Mouse (Mus musculus) naive thymus-derived CD4-positive, alpha-beta T cell, adult 2 months (primary cell): ENCODE measurements around the gene Ets2.
A peak's percentile ranks its signal among the peaks of the same experiment; 100 is the strongest.
"Not testable (repeated sequence)": the region's sequence is repeated elsewhere in the genome, so short reads cannot be mapped to it uniquely, and the experiment has no call there.

Source experiments
- DNase-seq: peaks from one replicate; pipeline ENCODE4 v3.0.0-alpha.2; 2011; ENCODE audit warnings: low read depth

Ets2 gene

DNA sequence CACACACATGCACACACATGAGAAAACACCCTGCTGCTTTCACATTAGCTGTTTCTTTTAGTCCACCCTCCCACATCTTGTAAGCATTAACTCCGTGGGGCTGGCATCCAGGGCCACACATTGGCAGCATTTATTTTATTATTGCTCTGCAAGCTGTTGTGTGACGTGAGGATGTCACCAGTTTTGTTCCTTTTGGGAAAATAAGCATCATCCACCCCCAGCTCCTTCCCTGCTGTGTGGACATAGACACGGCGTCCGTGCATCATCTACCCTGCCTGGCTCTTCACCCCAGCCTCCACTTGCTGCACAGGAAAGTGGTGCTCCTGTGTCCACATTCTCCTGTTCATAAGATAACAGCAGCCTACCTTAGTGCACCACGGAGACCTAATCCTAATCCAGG, 27.9 kb downstream of the Ets2 start:
- DNase-seq, result no peak

DNA sequence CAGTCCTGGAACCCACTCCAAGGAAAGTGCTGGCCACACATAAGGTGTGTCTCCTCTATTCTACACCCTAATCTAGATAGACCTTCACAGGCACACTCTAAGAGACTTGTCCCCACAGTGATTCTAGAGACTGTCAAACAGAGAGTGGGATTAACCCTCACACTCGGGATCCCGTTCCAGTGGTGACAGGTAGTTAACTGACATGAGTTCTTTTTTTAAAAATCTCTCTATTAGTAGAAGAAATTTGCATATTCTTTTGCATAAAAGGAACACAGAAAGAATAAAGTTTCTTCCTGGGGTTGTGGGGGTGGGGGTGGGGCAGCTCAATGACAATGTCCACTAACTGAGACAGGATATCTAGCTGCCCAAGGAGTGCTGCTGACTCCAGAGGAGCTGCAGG, 32.9 kb downstream of the Ets2 start:
- no peak for DNase-seq

GRCm38 (mm10) chr16:95736059-95736458, 34.2 kb downstream of the Ets2 start:
- no peak for DNase-seq

- no peak for DNase-seq
Measured at GRCm38 (mm10) chr16:95736470-95736869, 34.6 kb downstream of the Ets2 start.

- no peak for DNase-seq
Measured at GRCm38 (mm10) chr16:95739522-95739921, 37.6 kb downstream of the Ets2 start.

DNA sequence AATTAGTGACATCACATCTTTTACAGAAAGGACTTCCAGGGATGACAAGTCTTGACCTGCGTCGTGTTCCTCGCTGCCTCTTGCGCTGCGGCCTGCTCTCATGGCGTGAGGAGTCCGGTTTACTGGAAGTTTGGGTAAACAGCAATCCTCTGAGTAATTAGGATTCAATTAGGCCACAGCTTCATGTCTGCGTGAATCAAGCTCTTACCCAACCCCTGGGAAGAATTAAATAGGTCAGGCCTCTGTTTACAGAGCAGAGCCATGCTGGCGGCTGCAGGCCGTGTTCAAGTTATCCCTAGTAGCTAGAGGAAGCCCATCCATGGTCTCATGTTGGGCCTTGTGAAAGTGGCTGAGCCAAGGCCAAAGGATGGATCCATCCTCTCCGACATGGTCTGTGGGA, 39.5 kb downstream of the Ets2 start:
- DNase-seq, result no peak

DNA sequence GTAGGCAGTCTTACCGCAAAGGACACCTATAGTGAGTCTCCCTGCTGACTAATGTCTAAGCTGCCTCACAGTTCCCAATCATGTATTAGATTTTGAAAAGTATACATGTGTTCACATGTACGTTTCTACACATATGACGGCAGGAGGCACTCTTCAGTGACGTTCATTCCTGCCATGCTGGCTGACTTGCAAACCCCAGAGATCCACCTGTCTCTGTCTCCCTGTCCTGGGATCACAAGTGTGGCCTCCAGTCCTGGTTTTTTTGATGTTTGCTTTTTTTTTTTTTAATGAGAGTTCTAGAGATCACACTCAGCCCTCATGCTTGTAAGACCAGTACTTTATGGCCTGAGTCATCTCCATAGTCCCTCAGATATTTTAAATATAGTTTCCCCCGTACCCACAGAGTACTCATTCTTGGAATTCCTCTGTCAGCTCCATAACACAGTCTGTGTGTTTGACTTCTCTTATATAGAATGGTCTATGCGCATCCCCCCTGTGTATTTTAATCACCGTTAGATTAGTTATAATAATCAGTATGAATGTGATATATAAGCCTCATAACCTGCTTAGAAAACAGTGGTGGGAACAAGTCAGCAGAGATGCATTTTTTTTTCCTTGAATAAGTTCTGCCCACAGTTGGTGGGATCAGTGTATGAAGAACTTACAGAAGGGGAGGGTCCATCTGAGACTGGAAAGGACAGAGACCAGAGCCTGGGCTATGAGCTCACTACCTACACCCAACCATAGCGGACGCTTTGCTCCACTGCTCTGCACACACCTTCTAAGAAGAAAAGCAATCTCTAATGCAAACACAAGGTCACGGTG, 40.3 kb downstream of the Ets2 start:
- no peak for DNase-seq

GRCm38 (mm10) chr16:95742740-95743030, 40.8 kb downstream of the Ets2 start:
- no peak for DNase-seq

- DNase-seq, result no peak
Measured at GRCm38 (mm10) chr16:95743104-95743503, 41.2 kb downstream of the Ets2 start.

GRCm38 (mm10) chr16:95744771-95745170, 42.9 kb downstream of the Ets2 start:
- no peak for DNase-seq

DNA sequence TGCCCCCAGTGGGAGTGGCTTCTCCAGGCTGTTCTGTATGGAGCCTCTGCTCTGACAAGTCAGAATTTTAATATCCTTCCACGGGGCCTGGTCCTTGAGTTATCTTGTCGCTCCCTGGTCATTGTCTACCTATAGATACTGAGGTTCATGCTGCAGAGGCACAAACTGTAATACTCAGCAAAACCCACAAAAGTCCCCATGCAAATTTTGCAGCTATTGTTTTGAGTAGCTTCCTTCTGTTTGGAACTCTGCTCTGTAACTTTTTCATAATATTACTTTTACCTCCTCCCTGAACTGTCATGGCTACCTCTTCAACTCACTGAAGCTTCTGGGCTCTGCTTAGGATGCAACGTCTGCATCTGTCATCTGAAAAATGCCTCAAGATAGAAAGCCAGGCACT, 43.8 kb downstream of the Ets2 start:
- DNase-seq, result no peak

GRCm38 (mm10) chr16:95746565-95746964, 44.7 kb downstream of the Ets2 start:
- no peak for DNase-seq

GRCm38 (mm10) chr16:95749291-95750103, 47.6 kb downstream of the Ets2 start:
- peak; percentile 76 for DNase-seq

- peak; percentile 79 for DNase-seq
Measured at GRCm38 (mm10) chr16:95750211-95750629, 48.3 kb downstream of the Ets2 start.

GRCm38 (mm10) chr16:95752502-95752901, 50.6 kb downstream of the Ets2 start:
- DNase-seq, result peak; percentile 51

GRCm38 (mm10) chr16:95753295-95753694, 51.4 kb downstream of the Ets2 start:
- DNase-seq, result no peak

GRCm38 (mm10) chr16:95759151-95759987, 57.5 kb downstream of the Ets2 start:
- DNase-seq, result no peak

- DNase-seq, result no peak
Measured at GRCm38 (mm10) chr16:95759988-95760391, 58.1 kb downstream of the Ets2 start.

GRCm38 (mm10) chr16:95761742-95762141, 59.9 kb downstream of the Ets2 start:
- DNase-seq, result peak; percentile 69

GRCm38 (mm10) chr16:95763201-95763600, 61.3 kb downstream of the Ets2 start:
- DNase-seq, result no peak

DNA sequence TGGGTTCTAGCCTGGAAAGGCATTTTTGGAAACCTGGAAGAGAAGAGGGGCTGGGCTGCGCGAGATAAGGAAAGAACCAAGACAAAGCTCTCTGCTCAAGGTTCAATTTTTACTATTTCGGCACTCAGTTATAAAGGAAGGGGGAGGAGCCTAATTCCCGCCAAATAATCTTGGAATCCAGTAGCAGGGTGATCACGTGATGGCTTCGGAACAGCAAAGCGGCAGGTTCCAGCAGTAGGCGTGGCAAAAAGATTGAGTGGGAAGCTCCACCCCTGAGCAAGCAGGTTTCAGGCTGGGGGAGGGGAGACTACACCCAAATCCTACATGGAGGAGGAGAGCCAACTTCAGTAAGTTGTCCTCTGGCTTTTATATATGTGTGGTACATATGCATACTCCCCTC, 62.2 kb downstream of the Ets2 start:
- DNase-seq, result not testable (repeated sequence)

- DNase-seq, result no peak
Measured at GRCm38 (mm10) chr16:95766181-95766580, 64.3 kb downstream of the Ets2 start.

GRCm38 (mm10) chr16:95767246-95767645, 65.4 kb downstream of the Ets2 start:
- DNase-seq, result no peak
